Mouse (Mus musculus): Measurements from ENCODE around the gene Slc37a1.
A peak's percentile ranks its signal among the peaks of the same experiment; 100 is the strongest.
"Not testable (repeated sequence)": the region's sequence is repeated elsewhere in the genome, so short reads cannot be mapped to it uniquely, and the experiment has no call there.

Gene Slc37a1

GRCm38 (mm10) chr17:31321425-31321824 is 34.8 kb downstream of the Slc37a1 start:
- no peak for DNase-seq

DNA sequence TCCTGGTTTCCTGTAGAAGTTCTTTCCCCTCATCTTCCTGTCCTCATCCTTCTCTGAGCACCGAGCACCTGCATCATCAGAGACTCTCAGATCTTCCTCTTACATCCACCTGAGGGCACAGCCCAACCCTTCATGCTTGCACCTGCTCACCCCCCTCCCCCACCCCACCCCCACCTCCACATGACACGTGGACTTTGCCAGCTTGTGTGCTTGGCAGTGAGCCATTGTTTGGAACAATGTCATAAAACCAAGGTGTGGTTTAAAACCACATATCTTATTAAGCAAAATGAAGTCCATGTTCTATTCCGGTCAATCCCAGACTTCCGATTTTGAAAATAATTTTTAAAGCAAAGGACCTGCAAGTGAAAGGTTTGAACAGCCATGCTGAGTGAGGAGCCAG is 35.9 kb downstream of the Slc37a1 start:
- peak; percentile 59 for DNase-seq

DNA sequence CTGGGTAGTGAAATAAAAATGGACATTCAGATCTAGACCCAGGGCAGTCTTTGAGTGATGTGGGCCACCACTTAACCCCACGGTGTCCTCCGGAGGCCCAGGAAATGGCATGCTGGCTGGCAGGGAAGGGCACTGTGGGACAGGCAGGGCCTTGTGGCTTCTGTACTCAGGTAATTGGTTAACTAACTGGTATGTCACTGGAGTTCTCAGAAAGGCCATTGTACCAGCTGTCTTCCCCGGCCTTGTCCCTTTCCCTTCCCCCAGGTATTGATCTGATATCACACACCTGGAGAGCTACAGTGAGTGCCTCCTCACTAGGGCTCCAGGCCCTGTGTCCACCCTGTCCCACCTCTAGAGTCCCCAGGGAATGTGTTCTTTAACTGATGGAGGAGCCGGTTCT is 36.8 kb downstream of the Slc37a1 start:
- DNase-seq: no peak

DNA sequence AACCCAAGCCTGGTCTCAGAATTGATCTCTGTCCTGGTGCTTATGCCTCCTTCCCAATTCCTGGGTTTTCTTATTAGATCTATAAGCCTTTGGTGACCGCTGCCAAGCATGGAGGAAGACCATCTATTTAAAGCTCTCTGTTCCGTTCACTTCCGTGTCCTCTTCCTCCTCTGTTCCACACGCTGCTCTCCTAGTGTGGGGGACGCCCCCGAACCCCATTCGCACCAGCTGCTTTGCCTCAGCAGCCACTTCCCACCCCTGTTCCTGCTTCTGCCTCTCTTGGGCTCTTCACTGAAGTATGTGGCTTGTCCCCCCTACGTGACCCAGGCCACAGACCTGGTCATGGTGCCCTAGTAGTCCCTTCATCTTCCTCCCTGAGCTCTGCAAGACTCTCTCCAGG is 37.6 kb downstream of the Slc37a1 start:
- DNase-seq: no peak

- DNase-seq: no peak
Observed at GRCm38 (mm10) chr17:31325451-31326219, 39.0 kb downstream of the Slc37a1 start.

GRCm38 (mm10) chr17:31326220-31326852 is 39.7 kb downstream of the Slc37a1 start:
- DNase-seq: no peak

DNA sequence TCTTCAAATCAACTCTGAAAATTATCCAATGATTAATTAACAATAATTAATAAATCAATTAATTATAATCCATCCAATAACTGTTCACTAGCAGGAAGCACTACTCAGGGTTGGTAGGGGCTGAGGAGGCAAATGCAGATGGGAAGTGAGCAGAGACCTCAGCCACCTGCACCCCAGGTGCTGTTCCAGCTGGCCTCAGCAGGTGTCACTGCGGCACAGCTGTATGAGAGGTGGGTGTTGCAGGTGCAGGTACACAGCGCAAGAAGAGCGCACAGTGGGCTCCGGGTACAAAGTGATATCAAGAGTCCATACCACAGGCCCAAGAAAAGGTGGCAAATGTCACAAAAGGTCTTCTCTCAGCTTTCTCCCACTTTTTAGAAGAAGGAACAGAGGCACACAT is 41.9 kb downstream of the Slc37a1 start:
- peak; percentile 38 for DNase-seq

GRCm38 (mm10) chr17:31330622-31331021 is 44.0 kb downstream of the Slc37a1 start:
- peak; percentile 80 for DNase-seq

DNA sequence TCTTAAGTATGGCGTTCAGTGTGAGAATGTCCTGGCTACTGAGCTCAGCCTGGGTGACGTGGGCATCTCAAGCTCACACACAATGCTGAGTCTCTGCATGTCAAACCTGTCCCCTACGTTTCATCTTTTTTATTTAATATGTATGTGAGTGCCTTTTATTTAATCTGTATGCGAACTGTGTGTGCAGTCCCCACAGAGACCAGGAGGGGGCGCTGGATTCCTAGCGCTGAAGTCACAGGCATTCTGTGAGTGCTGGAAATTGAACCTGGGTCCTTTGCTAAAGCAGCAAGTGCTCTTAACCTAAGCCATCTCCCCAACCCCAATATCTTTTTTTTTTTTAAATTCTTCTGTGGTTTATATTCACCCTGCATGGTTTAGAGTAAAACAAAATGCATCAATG is 44.7 kb downstream of the Slc37a1 start:
- DNase-seq: no peak

DNA sequence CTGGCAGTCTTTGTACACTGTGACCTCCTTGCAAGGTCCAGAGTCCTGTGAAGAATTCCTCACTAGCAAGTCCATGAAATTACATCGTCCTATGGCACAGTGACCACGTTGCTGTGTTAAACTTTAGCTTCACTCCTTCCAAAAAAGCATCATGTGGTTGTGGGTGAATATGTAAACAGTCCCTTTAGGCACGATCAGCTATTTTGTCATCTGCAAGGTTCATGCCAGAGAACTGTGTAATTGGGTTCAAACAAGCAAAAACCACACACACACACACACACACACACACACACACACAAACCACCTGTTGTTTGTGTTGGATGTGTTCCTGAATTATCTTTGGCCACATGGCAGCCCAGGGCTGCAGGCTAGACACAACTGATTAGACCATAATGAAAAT is 45.3 kb downstream of the Slc37a1 start:
- DNase-seq: peak; percentile 77

DNA sequence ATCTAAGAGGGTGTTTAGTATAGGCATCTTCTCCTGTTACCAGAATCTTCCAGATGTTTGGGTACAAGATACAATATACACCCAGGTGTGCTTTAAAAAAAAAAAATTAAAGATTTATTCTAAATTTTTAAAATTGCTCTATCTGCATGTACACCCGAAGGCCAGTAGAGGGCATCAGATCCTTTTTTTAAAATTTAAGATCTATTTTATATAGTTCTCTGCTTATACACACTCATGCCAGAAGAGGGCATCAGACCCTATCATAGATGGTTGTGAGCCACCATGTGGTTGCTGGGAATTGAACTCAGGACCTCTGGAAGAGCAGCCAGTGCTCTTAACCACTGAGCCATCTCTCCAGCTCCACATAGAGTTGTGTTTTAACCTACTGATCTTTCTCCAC is 45.7 kb downstream of the Slc37a1 start:
- peak; percentile 22 for DNase-seq

- DNase-seq: no peak
Observed at GRCm38 (mm10) chr17:31334509-31335260, 48.1 kb downstream of the Slc37a1 start.

- peak; percentile 25 for DNase-seq
Observed at GRCm38 (mm10) chr17:31335344-31336080, 48.9 kb downstream of the Slc37a1 start.

DNA sequence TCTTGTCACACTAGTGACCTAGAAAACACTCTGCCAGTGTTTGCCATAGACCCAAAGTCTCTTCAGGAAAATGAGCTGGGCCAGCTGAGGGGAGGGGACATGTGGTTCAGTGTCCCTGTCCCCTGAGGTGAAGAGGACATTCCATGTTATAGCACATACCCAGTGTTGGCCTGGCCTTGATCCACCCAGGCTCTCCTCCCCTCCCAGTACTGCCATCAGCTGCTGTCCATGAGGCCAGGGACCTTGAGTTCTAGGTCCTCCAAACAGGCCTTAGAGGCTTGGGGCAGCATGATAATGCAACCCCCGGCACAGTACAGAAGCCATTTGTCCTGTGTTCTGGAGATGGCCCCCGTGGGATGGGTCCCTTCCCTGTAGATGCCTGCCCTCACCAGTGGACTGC is 53.2 kb downstream of the Slc37a1 start:
- DNase-seq: no peak

GRCm38 (mm10) chr17:31342191-31342590 is 55.6 kb downstream of the Slc37a1 start:
- no peak for DNase-seq

- peak; percentile 82 for DNase-seq
Observed at GRCm38 (mm10) chr17:31344172-31344801, 57.7 kb downstream of the Slc37a1 start.

DNA sequence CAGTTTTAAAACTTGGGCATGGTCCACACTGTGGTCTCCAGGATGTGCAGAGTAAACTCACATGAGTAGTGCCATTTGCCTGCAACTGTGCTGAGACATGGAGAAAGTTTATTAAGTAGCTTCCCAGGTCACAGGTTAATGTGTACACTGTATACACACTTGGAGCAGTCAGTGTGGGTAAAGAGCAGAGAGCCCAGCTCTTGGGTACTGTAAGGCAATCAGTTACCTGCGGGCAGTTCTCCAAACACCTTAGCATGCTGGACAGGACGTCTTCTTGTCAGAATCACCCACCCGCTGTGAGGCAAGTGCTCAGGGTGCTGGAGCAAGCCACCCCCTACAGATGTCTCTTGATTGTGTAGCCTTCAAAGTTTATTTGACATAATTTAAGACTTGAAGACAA is 58.2 kb downstream of the Slc37a1 start:
- peak; percentile 52 for DNase-seq

GRCm38 (mm10) chr17:31348129-31348528 is 61.5 kb downstream of the Slc37a1 start:
- DNase-seq: no peak

DNA sequence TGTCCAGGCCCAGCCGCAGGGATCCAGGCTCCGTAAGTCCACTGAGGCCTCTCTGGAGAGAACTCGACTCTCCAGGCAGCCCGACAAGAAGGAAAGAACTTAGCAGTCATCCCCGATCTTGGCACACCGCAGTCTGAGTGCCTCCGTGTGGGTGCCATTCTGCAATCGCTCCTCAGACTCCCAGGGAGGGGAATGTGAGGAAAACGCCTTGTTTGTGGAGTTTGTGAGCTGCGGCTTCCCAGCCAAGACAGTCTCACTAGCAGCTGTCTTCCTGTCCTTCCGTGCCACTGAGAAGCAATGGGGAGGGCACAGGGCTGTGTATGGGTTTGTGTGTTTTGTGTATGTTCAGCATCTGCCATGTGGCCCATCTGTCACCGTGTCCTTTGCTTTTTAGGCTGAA is 62.8 kb downstream of the Slc37a1 start:
- DNase-seq: no peak

DNA sequence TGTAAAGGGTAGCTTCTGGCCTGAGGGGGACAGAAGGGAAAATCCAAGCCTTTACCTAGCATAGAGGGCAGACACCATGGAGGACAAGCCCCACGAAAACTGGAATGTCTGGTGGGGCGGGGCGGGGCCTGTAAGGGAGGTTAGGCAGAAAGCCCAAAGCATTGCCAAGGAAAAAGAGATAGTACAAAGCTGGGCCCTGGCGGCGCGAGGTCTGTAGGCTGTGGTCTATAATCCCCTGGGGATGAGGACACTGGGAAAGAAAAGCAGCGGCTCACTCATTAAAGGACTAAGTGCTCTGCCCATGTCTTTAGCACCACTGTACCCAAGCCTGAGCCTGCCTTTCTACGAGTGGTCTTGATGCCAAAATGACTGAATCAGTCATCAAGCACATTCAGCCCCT is 65.4 kb downstream of the Slc37a1 start:
- no peak for DNase-seq

DNA sequence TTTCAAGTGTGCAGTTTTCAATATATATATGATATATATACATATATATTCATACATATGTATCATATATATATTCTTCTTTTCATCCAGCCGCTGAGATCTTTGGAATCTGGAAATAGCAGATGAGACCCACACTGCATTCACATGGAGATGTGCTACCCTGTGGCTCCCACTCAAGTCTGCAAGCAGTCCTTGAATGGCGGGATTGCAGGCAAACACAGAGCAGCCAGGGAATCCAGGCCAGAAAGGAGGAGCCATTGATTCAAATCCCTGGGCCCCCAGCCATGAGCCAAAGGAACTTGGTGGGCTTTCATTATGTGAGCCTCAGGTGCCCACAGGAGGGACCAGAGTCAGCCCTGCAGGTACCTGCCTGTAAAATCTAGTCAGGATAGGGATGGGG is 66.7 kb downstream of the Slc37a1 start:
- DNase-seq: no peak

DNA sequence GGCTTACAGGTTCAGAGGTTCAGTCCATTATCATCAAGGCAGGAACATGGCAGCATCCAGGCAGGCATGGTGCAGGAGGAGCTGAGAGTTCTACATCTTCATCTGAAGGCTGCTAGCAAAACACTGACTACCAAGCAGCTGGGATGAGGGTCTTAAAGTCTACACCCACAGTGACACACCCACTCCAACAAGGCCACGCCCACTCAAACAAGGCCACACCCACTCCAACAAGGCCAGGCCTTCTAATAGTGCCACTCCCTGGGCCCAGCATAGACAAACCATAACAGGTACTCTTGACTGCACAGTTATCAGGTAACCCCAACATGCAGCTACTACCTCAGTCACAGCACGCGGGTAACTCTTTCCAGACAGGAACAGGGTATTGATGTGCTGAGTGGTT is 68.1 kb downstream of the Slc37a1 start:
- not testable (repeated sequence) for DNase-seq
